In genomic region chr14:77792998-77793397, GRCm38 (mm10) we compare ENCODE assay signal across 29 mouse cellular contexts.
DNase-seq lines count a peak whose midpoint lies in the region; ATAC-seq and TF ChIP-seq lines count a peak whose summit lies in the region.
"Had no signal": no experiment of that assay in that cellular context is flagged by ENCODE, and none has a peak within 500 bp of the region (broad histone marks: within the 10 kb centered on the region; RNA-seq: fewer than 3 reads in every experiment).

No protein-coding gene starts in this region.

- H3K4me2 ChIP-seq in lung, postnatal 0 days (replicated peaks; ENCODE audit: low read depth, low read length) = no peak overlapping the region
- H3K4me2 ChIP-seq: embryonic facial prominence, embryonic 13.5 days; embryonic facial prominence, embryonic 15.5 days; forebrain, embryonic 12.5 days had no signal

- H3K4me3 ChIP-seq in layer of hippocampus, adult 2 months = no peak overlapping the region
- no peak overlapping the region for H3K4me3 ChIP-seq in lung, postnatal 0 days (ENCODE audit: low read depth, low read length)
- H3K4me3 ChIP-seq: embryonic facial prominence, embryonic 13.5 days; embryonic facial prominence, embryonic 15.5 days; erythroblast, embryonic 14.5 days; forebrain, embryonic 10.5 days; forebrain, embryonic 12.5 days had no signal

- WGBS in lung, postnatal 0 days = 95% methylated on average over 6 of the region's 6 CpGs

- ATAC-seq in lung, postnatal 0 days = no peak
- ATAC-seq: activated CD4-positive, CD25-positive, alpha-beta regulatory T cell, adult 4 months; CD4-positive, CD25-positive, alpha-beta regulatory T cell, adult 4 months; forebrain, embryonic 14.5 days; forebrain, embryonic 16.5 days; Patski had no signal

- no peak overlapping the region for H3K9ac ChIP-seq in lung, postnatal 0 days (replicated peaks; ENCODE audit: low read depth)
- H3K9ac ChIP-seq: embryonic facial prominence, embryonic 13.5 days; embryonic facial prominence, embryonic 15.5 days; forebrain, embryonic 12.5 days had no signal

- no peak for TF ChIP-seq CTCF in layer of hippocampus, adult 2 months (conservative IDR thresholded peaks at IDR 0.05)
- no peak for TF ChIP-seq CTCF in lung, postnatal 0 days (IDR thresholded peaks at IDR 0.05)

- no peaks in the 10 kb centered on the region for H3K36me3 ChIP-seq in lung, postnatal 0 days (ENCODE audit: insufficient read depth, low read length)
- H3K36me3 ChIP-seq: embryonic facial prominence, embryonic 13.5 days; embryonic facial prominence, embryonic 15.5 days; forebrain, embryonic 10.5 days; forebrain, embryonic 12.5 days; G1E had no signal

- DNase-seq in heart, adult 11 months = peak; percentile 23
- DNase-seq in heart, postnatal 14 days = no peak
- DNase-seq in layer of hippocampus, adult 2 months (ENCODE audit: low spot score in 2 of 2) = peak in 1 of 2 experiments; percentile 38
- no peak for DNase-seq in layer of hippocampus, postnatal 25 days (ENCODE audit: extremely low spot score in 1 of 2, low spot score in 1 of 2)
- DNase-seq in layer of hippocampus, adult 9-10 months (ENCODE audit: low spot score) = peak; percentile 24
- DNase-seq in layer of hippocampus, postnatal 36 days = no peak
- peak; percentile 43 for DNase-seq in telencephalon, adult 2 months (ENCODE audit: low read depth, low spot score)
- no peak for DNase-seq in lung, postnatal 0 days (ENCODE audit: low spot score)
- DNase-seq: adrenal gland, adult 2 months; adrenal gland, postnatal 10 days; adrenal gland, postnatal 25 days; B cell, adult 2 months; cerebellum, adult 11-12 months; cerebellum, adult 2 months; cerebellum, adult 9-10 months; cerebellum, postnatal 10 days; cerebellum, postnatal 25 days had no signal

- H3K9me3 ChIP-seq in lung, postnatal 0 days (ENCODE audit: low read length) = no peaks in the 10 kb centered on the region
- H3K9me3 ChIP-seq: embryonic facial prominence, embryonic 13.5 days; embryonic facial prominence, embryonic 15.5 days; forebrain, embryonic 10.5 days; forebrain, embryonic 12.5 days had no signal

- H3K27me3 ChIP-seq in lung, postnatal 0 days (replicated peaks; ENCODE audit: insufficient read depth, low read length) = no peaks in the 10 kb centered on the region
- H3K27me3 ChIP-seq: CH12.LX; embryonic facial prominence, embryonic 13.5 days; embryonic facial prominence, embryonic 15.5 days; forebrain, embryonic 12.5 days; Patski had no signal

- TF ChIP-seq EP300 in lung, postnatal 0 days (IDR thresholded peaks at IDR 0.05) = no peak

- intact Hi-C loops in heart, postnatal 14 days (cut with DNase I) = no loop called here

- H3K27ac ChIP-seq in layer of hippocampus, adult 2 months = peak overlapping the region; percentile 74
- H3K27ac ChIP-seq in lung, postnatal 0 days (ENCODE audit: low read length) = no peak overlapping the region
- H3K27ac ChIP-seq: embryonic facial prominence, embryonic 13.5 days; embryonic facial prominence, embryonic 15.5 days; forebrain, embryonic 10.5 days; forebrain, embryonic 12.5 days had no signal

- no peaks in the 10 kb centered on the region for H3K4me1 ChIP-seq in lung, postnatal 0 days (ENCODE audit: insufficient read depth, low read depth, low read length)
- H3K4me1 ChIP-seq: forebrain, embryonic 10.5 days; forebrain, embryonic 12.5 days had no signal

Comparison
In these comparisons a context has a peak if more than half of its experiments do, and no peak if none do; other contexts are left out.
1. DNase-seq: peak in heart, adult 11 months (single experiment), layer of hippocampus, adult 9-10 months (single experiment) and telencephalon, adult 2 months (single experiment); none in heart, postnatal 14 days (0 of 2), layer of hippocampus, postnatal 25 days (0 of 2), layer of hippocampus, postnatal 36 days (0 of 2) and lung, postnatal 0 days (single experiment).